Mouse (Mus musculus) heart, postnatal 0 days (tissue): ENCODE data around the gene Pih1d2.

Source experiments
- CTCF ChIP-seq: IDR thresholded peaks from 2 replicates; pipeline ENCODE4 v1.5.1; 2016; ENCODE audit warnings: antibody characterized with exemption, control low read depth, low read depth
- EP300 ChIP-seq: IDR thresholded peaks from 2 replicates; pipeline ENCODE4 v1.6.1; 2016; ENCODE audit warnings: antibody characterized with exemption, low read depth

- TF ChIP-seq CTCF = no peak
- TF ChIP-seq EP300 = no peak
These were observed 13.7 kb upstream of the Pih1d2 start, which contains the start of the genes Sdhd and Timm8b for GRCm38 (mm10) chr9:50603189-50603997.
